Mouse (Mus musculus): ENCODE measurements around the gene Gm3685.
"Not testable (repeated sequence)": the region's sequence is repeated elsewhere in the genome, so short reads cannot be mapped to it uniquely, and the experiment has no call there.

The Gm3685 gene

GRCm38 (mm10) chr14:7044870-7045269 lies at the start of gene Gm3685:
Gene Gm3685, minus strand, starts transcription at chr14:7044970.
- not testable (repeated sequence) for DNase-seq (ENCODE audit: low spot score in 2 of 2)

- DNase-seq (ENCODE audit: low spot score in 2 of 2) = peak in 1 of 2 experiments; percentile 1
Measured at GRCm38 (mm10) chr14:7026781-7027749, 17.7 kb downstream of the Gm3685 start, which contains the start of gene Gm10406. Gene Gm10406, minus strand, starts transcription at chr14:7027449.

GRCm38 (mm10) chr14:7026274-7026673 lies 18.5 kb downstream of the Gm3685 start:
- peak in 1 of 2 experiments; percentile 3 for DNase-seq (ENCODE audit: low spot score in 2 of 2)

Data from right cerebral cortex, postnatal 36 days (tissue).